Mouse (Mus musculus) heart, embryonic 11.5 days (tissue): Measurements from ENCODE around the gene App. TPM values are rescaled to one million over a fixed set of nuclear protein-coding genes. Genes with fewer than 3 reads are reported as not detected.

Source experiments
- ATAC-seq: fragments of 200-750 bp; cut with Nextera tagmentation; replicated peaks from 2 replicates; pipeline ENCODE4 v1.8.0; 2017; ENCODE audit warnings: moderate library complexity; ENCODE audit not compliant: insufficient number of reproducible peaks, low FRiP score, low TSS enrichment
- H3K27ac ChIP-seq: fragments of 300-500 bp; sonication (generic); 2 replicates; pipeline ENCODE4 v1.5.1; 2014; ENCODE audit warnings: mild to moderate bottlenecking, low read depth, low read length
- H3K27me3 ChIP-seq: fragments of 300-500 bp; sonication (generic); 2 replicates; pipeline ENCODE4 v1.6.1; 2014; ENCODE audit warnings: mild to moderate bottlenecking, low read length, mixed read lengths; ENCODE audit not compliant: control insufficient read depth, insufficient read depth
- H3K36me3 ChIP-seq: fragments of 300-500 bp; sonication (generic); 2 replicates; pipeline ENCODE4 v1.6.1; 2014; ENCODE audit warnings: mild to moderate bottlenecking, low read length, moderate library complexity, mixed read lengths; ENCODE audit not compliant: control insufficient read depth, insufficient read depth
- H3K4me1 ChIP-seq: fragments of 300-500 bp; sonication (generic); 2 replicates; pipeline ENCODE4 v1.6.1; 2014; ENCODE audit warnings: low read length; ENCODE audit not compliant: control insufficient read depth, insufficient read depth
- H3K4me2 ChIP-seq: fragments of 300-500 bp; sonication (generic); 2 replicates; pipeline ENCODE4 v1.6.1; 2014; ENCODE audit warnings: mild to moderate bottlenecking, moderate library complexity
- H3K4me3 ChIP-seq: fragments of 300-500 bp; sonication (generic); 2 replicates; pipeline ENCODE4 v1.5.1; 2014; ENCODE audit warnings: low read depth, low read length
- H3K9ac ChIP-seq: fragments of 300-500 bp; sonication (generic); 2 replicates; pipeline ENCODE4 v1.6.1; 2014; ENCODE audit warnings: mild to moderate bottlenecking, low read depth, low read length, moderate library complexity
- H3K9me3 ChIP-seq: fragments of 300-500 bp; sonication (generic); replicated peaks from 2 replicates; pipeline ENCODE4 v1.6.1; 2016; ENCODE audit warnings: low read length; ENCODE audit not compliant: control insufficient read depth
- WGBS: fragments of 180-500 bp; shearing (Covaris S2); extraction: QIAGEN DNeasy Blood & Tissue Kit; methylation state at CpG from one replicate; pipeline ENCODE4 v1.1.7; 2014; ENCODE audit not compliant: insufficient replicate concordance; 5-methylcytosine and 5-hydroxymethylcytosine counted together
- polyA plus RNA-seq: library from polyadenylated mRNA; unstranded; fragments of >200 nt; fragmentation: Nextera tagmentation; extraction: Ambion mirVana; gene quantifications from 2 replicates; pipeline ENCODE4 v1.2.1, GENCODE M21; 2014

App gene
- polyA plus RNA-seq, 1 experiment from 2014 or later, result 143 TPM

DNA sequence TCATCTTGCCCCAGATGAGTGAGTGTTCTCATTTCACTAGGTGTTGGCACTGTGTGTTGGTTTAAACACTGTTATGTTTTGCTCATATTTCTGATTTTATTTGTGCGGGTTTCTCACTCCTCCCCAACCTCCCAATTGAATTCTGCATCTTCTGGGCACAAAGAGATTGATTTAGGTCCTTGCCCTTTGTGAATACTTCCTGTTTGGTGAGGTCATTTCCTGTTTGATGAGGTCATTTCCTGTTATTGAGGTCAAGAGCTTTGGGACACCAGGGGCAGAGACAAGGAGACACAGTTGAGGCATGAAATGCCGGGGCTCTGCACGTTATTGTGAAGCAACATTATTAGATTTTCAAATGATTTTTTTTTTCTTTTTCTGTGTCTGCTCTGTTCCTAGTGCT, 254.5 kb downstream of the App start:
- H3K4me2 ChIP-seq, result no peak overlapping the region
- no peak overlapping the region for H3K9ac ChIP-seq
- H3K9me3 ChIP-seq, result no peaks in the 10 kb centered on the region
- H3K27ac ChIP-seq, result no peak overlapping the region
- no peaks in the 10 kb centered on the region for H3K4me1 ChIP-seq
- no peak overlapping the region for H3K4me3 ChIP-seq
- H3K36me3 ChIP-seq, result no peaks in the 10 kb centered on the region
- 69% methylated on average over 3 of the region's 3 CpGs for WGBS
- no peak for ATAC-seq
- no peaks in the 10 kb centered on the region for H3K27me3 ChIP-seq

DNA sequence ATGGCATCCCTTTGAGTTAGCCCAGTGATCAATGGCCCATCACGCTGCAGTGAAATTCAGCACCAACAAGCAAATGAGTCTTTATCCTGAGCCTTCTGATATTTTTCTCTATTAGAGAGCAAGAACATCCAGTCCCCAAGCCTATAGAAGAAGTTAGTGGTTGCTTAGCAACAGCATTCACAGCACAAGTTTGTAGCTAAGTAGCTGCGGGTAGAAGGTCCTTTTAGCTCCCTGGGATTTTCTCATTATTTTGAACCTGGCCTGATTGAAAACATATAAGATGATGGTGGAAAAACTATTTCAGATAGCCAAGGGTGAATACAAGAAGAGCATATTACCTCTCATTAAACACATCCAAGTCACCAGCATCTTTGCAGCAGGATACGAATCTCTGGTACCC, 256.8 kb downstream of the App start:
- no peak overlapping the region for H3K27ac ChIP-seq
- H3K36me3 ChIP-seq, result no peaks in the 10 kb centered on the region

GRCm38 (mm10) chr16:84911477-84912165, 261.9 kb downstream of the App start:
- Histone ChIP-seq H3K9ac (no peak overlapping the region), H3K9me3 (no peaks in the 10 kb centered on the region), H3K4me1 (no peaks in the 10 kb centered on the region), H3K36me3 (no peaks in the 10 kb centered on the region), H3K27me3 (no peaks in the 10 kb centered on the region), H3K27ac (no peak overlapping the region), H3K4me3 (no peak overlapping the region), H3K4me2 (no peak overlapping the region)
- no peak for ATAC-seq
- 81% methylated on average over 8 of the region's 8 CpGs for WGBS

More for the DNA sequence above, 256.8 kb downstream of the App start:
- no peak overlapping the region for H3K9ac ChIP-seq
- no peak overlapping the region for H3K4me2 ChIP-seq
- H3K4me3 ChIP-seq, result no peak overlapping the region
- no peaks in the 10 kb centered on the region for H3K4me1 ChIP-seq
- no peak for ATAC-seq
- 79% methylated on average over 3 of the region's 3 CpGs for WGBS
- H3K27me3 ChIP-seq, result no peaks in the 10 kb centered on the region
- H3K9me3 ChIP-seq, result no peaks in the 10 kb centered on the region

GRCm38 (mm10) chr16:84902995-84903394, 270.6 kb downstream of the App start:
- no peak overlapping the region for H3K27ac ChIP-seq
- no peaks in the 10 kb centered on the region for H3K4me1 ChIP-seq
- H3K4me2 ChIP-seq, result no peak overlapping the region
- H3K4me3 ChIP-seq, result no peak overlapping the region
- ATAC-seq, result no peak
- no peaks in the 10 kb centered on the region for H3K9me3 ChIP-seq
- H3K27me3 ChIP-seq, result no peaks in the 10 kb centered on the region
- 87% methylated on average over 4 of the region's 4 CpGs for WGBS
- H3K36me3 ChIP-seq, result no peaks in the 10 kb centered on the region
- no peak overlapping the region for H3K9ac ChIP-seq
